Mouse (Mus musculus) neural tube, embryonic 12.5 days (tissue): ENCODE results near the gene Rbp2. TPM values are rescaled to one million over a fixed set of nuclear protein-coding genes. Genes with fewer than 3 reads are reported as not detected.

ENCODE experiments used
- ATAC-seq: fragments of 200-750 bp; cut with Nextera tagmentation; 2 replicates; pipeline ENCODE4 v1.8.0; 2017; ENCODE audit warnings: low read depth, mild to moderate bottlenecking, moderate TSS enrichment, moderate library complexity; ENCODE audit not compliant: low FRiP score
- H3K27ac ChIP-seq: fragments of 300-500 bp; sonication (generic); 2 replicates; pipeline ENCODE4 v1.5.1; 2016
- H3K27me3 ChIP-seq: fragments of 300-500 bp; sonication (generic); replicated peaks from 2 replicates; pipeline ENCODE4 v1.6.1; 2016; ENCODE audit warnings: mild to moderate bottlenecking
- H3K36me3 ChIP-seq: fragments of 300-500 bp; sonication (generic); 2 replicates; pipeline ENCODE4 v1.6.1; 2016; ENCODE audit warnings: mild to moderate bottlenecking
- H3K4me1 ChIP-seq: fragments of 300-500 bp; sonication (generic); 2 replicates; pipeline ENCODE4 v1.6.1; 2016
- H3K4me2 ChIP-seq: fragments of 300-500 bp; sonication (generic); replicated peaks from 2 replicates; pipeline ENCODE4 v1.6.1; 2016; ENCODE audit warnings: mild to moderate bottlenecking
- H3K4me3 ChIP-seq: fragments of 300-500 bp; sonication (generic); 2 replicates; pipeline ENCODE4 v1.5.1; 2016
- H3K9ac ChIP-seq: fragments of 300-500 bp; sonication (generic); 2 replicates; pipeline ENCODE4 v1.6.1; 2016; ENCODE audit warnings: mild to moderate bottlenecking
- H3K9me3 ChIP-seq: fragments of 300-500 bp; sonication (generic); 2 replicates; pipeline ENCODE4 v1.6.1; 2016; ENCODE audit warnings: mild to moderate bottlenecking
- WGBS: fragments of 180-500 bp; shearing (Covaris S2); methylation state at CpG from one replicate; pipeline ENCODE4 v1.1.7; 2016; 5-methylcytosine and 5-hydroxymethylcytosine counted together
- polyA plus RNA-seq: library from polyadenylated mRNA; unstranded; fragments of >200 nt; fragmentation: Nextera tagmentation; extraction: Ambion mirVana; gene quantifications from 2 replicates; pipeline ENCODE4 v1.2.1, GENCODE M21; 2016

The Rbp2 gene
- 2.9 and 3.8 TPM in 2 replicates for polyA plus RNA-seq

GRCm38 (mm10) chr9:98485815-98486214 lies at the start of gene Rbp2:
TSS of gene Rbp2 (plus strand) at chr9:98486115.
- no peaks in the 10 kb centered on the region for H3K36me3 ChIP-seq
- WGBS: 89% methylated on average over 3 of the region's 3 CpGs
- no peak within 1 kb of the TSS for H3K4me2 ChIP-seq
- H3K27me3 ChIP-seq: no peaks in the 10 kb centered on the region
- ATAC-seq: no peak
- 0 out of 2 replicates have a peak, but pooled peaks cover 9% of the 10 kb centered on the region for H3K4me1 ChIP-seq
- no peak within 1 kb of the TSS for H3K4me3 ChIP-seq
- H3K27ac ChIP-seq: no peak within 1 kb of the TSS
- H3K9me3 ChIP-seq: no peaks in the 10 kb centered on the region
- no peak within 1 kb of the TSS for H3K9ac ChIP-seq

GRCm38 (mm10) chr9:98437819-98438218 lies 48.1 kb upstream of the Rbp2 start:
- H3K27ac ChIP-seq: no peak overlapping the region
- ATAC-seq: no peak
- no peaks in the 10 kb centered on the region for H3K9me3 ChIP-seq
- peaks cover 26% of the 10 kb centered on the region for H3K4me1 ChIP-seq
- H3K9ac ChIP-seq: no peak overlapping the region
- no peak overlapping the region for H3K4me3 ChIP-seq
- 91% methylated on average over 4 of the region's 4 CpGs for WGBS
- H3K27me3 ChIP-seq: no peaks in the 10 kb centered on the region
- peaks cover 13% of the 10 kb centered on the region for H3K36me3 ChIP-seq
- H3K4me2 ChIP-seq: no peak overlapping the region

DNA sequence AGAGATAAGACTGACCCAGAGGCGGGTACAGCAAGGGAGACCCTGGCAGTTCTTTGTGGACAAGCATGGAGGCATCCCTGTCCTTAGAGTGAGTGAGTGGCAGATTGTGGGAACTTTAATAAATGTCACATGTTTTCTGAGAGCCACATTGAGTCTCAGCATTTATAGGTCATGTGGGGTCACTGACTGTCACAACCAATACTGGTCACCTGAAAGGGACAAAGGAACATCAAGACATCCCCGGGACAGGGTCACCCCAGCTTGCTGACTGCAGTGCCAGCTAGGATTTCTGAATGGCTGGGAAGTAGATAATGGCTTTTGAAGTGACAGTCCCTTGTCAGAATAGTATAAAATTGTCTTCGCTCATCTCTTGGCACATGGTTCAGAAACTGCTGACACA lies 46.8 kb upstream of the Rbp2 start:
- no peak for ATAC-seq
- Histone ChIP-seq H3K36me3 (peaks cover 21% of the 10 kb centered on the region), H3K27ac (no peak overlapping the region), H3K4me3 (no peak overlapping the region), H3K4me2 (no peak overlapping the region), H3K9me3 (no peaks in the 10 kb centered on the region), H3K9ac (no peak overlapping the region), H3K4me1 (peaks cover 15% of the 10 kb centered on the region), H3K27me3 (no peaks in the 10 kb centered on the region)
- 74% methylated on average over 3 of the region's 3 CpGs for WGBS

- Histone ChIP-seq H3K4me2 (no peak overlapping the region), H3K36me3 (peaks cover 44% of the 10 kb centered on the region), H3K4me3 (no peak overlapping the region), H3K4me1 (peaks cover 7% of the 10 kb centered on the region; the same call in 1 of the 2 replicates), H3K27me3 (no peaks in the 10 kb centered on the region), H3K9me3 (no peaks in the 10 kb centered on the region), H3K27ac (no peak overlapping the region), H3K9ac (no peak overlapping the region)
- WGBS: 70% methylated on average over 5 of the region's 5 CpGs
- no peak for ATAC-seq
Measured at GRCm38 (mm10) chr9:98442638-98443037, 43.3 kb upstream of the Rbp2 start.

DNA sequence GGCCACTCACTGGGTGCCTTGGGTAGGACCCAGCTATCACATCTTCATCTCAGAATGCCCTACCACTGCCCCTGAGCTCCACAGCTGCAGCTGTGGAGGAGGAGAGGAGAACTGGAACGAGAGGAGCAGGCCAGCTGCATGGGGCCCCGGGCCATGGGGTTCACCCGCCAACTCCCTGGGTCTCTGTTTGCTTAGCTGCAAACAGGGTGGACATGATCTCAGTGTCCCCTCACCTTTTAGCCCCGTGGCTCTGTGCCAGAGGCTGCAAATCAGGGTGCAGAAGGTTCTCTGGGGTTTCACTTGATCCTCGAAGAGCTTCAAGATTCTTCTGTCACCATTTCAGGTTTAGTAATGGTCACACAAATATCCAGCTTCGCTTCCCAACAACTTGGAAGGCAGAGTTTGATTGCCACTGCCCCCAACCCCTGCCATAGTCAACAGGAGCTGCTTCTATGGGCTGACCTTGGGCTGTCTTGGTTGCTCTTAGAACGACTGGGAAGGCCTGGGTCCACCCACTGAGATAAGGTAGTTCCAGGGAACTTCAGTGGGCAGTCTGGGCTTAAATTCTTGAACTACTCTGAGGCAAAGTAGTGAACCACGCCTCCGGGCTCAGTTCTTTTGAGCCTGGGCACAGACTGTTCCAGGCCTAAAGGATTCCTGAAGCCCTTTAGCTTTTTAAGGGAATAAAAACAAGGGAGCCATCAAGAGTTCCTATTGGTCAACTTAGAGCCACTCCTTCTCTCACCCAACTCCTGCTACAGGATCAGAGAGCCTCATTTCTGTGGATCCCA lies 40.4 kb upstream of the Rbp2 start:
- H3K4me3 ChIP-seq: no peak overlapping the region
- peaks cover 42% of the 10 kb centered on the region for H3K36me3 ChIP-seq
- no peak for ATAC-seq
- 88% methylated on average over 9 of the region's 9 CpGs for WGBS
- H3K4me2 ChIP-seq: no peak overlapping the region
- no peaks in the 10 kb centered on the region for H3K9me3 ChIP-seq
- no peak overlapping the region for H3K27ac ChIP-seq
- H3K9ac ChIP-seq: no peak overlapping the region
- H3K4me1 ChIP-seq: no peaks in the 10 kb centered on the region
- no peaks in the 10 kb centered on the region for H3K27me3 ChIP-seq

DNA sequence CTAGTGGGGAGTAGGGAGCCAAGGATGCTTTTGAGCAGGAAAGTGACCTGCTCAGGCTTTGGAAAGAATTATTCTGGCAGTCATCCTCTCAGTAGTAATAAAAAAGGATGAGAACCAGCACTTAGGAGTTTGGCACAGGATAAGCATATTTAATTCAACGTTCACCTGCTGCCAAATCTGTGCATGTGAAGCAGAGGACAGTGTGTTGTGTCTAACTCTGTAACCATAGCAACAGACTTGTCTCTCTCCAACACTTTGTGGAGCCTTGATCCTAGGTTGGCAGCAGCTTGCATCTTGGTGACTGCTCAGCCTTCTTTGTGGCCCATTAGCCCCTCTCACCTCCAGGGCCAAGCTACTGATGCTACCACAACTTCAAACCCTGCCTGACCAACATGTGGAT lies 34.9 kb upstream of the Rbp2 start:
- H3K4me2 ChIP-seq: no peak overlapping the region
- no peak overlapping the region for H3K27ac ChIP-seq
- H3K4me3 ChIP-seq: no peak overlapping the region
- no peaks in the 10 kb centered on the region for H3K27me3 ChIP-seq
- H3K4me1 ChIP-seq: no peaks in the 10 kb centered on the region
- 76% methylated on average over 1 of the region's 1 CpGs for WGBS
- no peak for ATAC-seq
- no peak overlapping the region for H3K9ac ChIP-seq
- peaks cover 14% of the 10 kb centered on the region for H3K36me3 ChIP-seq
- H3K9me3 ChIP-seq: no peaks in the 10 kb centered on the region

GRCm38 (mm10) chr9:98466709-98467108 lies 19.2 kb upstream of the Rbp2 start:
- 74% methylated on average over 2 of the region's 2 CpGs for WGBS
- Histone ChIP-seq H3K9ac (no peak overlapping the region), H3K27me3 (no peaks in the 10 kb centered on the region), H3K9me3 (no peaks in the 10 kb centered on the region), H3K4me2 (no peak overlapping the region), H3K27ac (no peak overlapping the region), H3K4me1 (no peaks in the 10 kb centered on the region), H3K36me3 (no peaks in the 10 kb centered on the region), H3K4me3 (no peak overlapping the region)
- no peak for ATAC-seq

DNA sequence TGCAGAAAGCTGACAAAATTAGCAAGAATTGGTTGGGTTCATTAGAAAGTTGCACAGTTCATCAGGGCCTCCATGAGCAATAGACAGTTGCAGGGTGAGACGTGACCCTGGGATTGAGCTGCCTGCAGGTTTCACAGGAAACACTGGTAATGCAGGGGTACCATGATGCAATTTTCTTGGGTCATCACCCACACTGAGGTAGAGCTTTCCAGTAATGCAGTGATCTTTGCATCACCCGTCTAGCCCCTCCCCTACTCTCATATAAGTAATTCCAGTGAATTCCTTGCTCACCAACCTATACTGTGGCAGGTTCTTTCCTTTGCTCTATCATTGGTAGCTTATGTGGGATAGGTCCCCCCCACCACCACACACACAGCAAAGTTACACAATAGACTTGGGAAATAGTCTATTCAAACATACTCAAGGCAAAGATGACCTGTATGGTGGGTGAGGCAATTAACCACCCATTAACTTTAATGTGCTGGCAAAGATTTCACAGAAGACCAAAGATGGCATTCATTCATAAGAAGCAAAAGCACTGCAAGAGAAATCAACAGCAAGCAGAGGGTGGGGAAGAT lies 5.7 kb upstream of the Rbp2 start:
- 88% methylated on average over 2 of the region's 2 CpGs for WGBS
- Histone ChIP-seq H3K36me3 (no peaks in the 10 kb centered on the region), H3K4me2 (no peak overlapping the region), H3K4me3 (no peak overlapping the region), H3K4me1 (no peaks in the 10 kb centered on the region), H3K27me3 (no peaks in the 10 kb centered on the region), H3K27ac (no peak overlapping the region), H3K9me3 (no peaks in the 10 kb centered on the region), H3K9ac (no peak overlapping the region)
- no peak for ATAC-seq

DNA sequence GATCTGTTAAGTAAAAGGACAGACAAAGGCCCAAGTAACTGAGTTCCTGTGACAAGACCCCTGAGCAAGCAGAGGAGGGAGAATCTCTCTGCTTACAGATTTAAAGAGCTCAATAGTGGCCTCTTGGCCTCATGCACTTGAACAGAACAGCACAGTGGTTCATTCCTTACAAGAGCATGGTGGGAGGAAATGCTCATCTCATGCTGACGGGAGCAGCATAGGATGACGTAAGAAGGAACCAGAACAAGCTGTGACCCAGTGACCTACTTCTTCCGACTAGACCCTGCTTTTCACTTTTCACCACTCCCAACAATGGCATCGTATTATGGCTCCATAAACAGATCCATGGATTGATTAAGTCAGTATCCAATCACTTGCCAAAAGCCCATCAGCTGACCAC lies 3.7 kb upstream of the Rbp2 start:
- no peak overlapping the region for H3K4me2 ChIP-seq
- no peak overlapping the region for H3K9ac ChIP-seq
- H3K27ac ChIP-seq: no peak overlapping the region
- H3K4me3 ChIP-seq: no peak overlapping the region
- 76% methylated on average over 4 of the region's 4 CpGs for WGBS
- no peak for ATAC-seq
- no peaks in the 10 kb centered on the region for H3K4me1 ChIP-seq
- no peaks in the 10 kb centered on the region for H3K9me3 ChIP-seq
- no peaks in the 10 kb centered on the region for H3K27me3 ChIP-seq
- H3K36me3 ChIP-seq: no peaks in the 10 kb centered on the region

DNA sequence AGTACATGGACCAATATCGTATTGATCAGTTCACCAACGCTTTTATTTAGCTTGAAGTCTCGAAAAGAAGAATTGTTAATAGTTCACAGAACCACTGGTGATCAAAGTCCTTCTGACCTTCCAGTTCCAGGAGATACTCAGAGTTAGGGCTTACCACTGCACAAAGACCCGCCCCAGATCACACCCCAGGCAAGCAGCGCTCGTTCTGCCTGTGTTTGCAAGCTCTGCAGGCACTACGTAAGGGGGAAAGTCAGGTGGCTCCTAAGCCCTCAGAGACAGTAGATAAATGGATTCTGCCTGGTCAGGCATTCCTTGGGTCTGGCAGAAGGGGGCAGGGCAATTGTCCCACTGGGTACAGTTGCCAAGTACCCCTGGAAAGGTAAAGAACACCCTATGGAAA lies 895 bp upstream of the Rbp2 start:
- Histone ChIP-seq H3K9me3 (no peaks in the 10 kb centered on the region), H3K9ac (no peak overlapping the region), H3K36me3 (no peaks in the 10 kb centered on the region), H3K4me2 (no peak overlapping the region), H3K27ac (no peak overlapping the region), H3K4me1 (0 out of 2 replicates have a peak, but pooled peaks cover 4% of the 10 kb centered on the region), H3K27me3 (no peaks in the 10 kb centered on the region), H3K4me3 (no peak overlapping the region)
- 86% methylated on average over 7 of the region's 7 CpGs for WGBS
- no peak for ATAC-seq

DNA sequence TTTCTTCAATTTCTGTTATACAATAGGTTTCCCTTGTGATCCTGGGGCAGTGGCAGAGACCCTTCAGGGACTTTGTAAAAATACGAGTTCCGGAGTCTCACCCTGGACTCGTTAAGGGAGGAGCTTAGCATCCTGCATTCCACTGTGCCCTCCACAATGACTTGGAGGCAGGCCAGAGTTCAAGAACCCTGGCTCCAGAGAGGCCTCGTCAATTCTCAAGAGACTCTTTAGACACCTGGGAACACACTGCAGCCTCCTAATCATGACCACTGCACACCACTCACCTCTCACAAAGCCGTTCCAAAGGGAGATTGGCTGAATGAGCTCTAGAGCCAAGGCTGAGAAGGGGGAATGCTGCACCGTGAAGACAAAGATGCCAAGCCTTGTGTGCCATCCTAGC lies 1.4 kb downstream of the Rbp2 start:
- ATAC-seq: no peak
- Histone ChIP-seq H3K9me3 (no peaks in the 10 kb centered on the region), H3K36me3 (no peaks in the 10 kb centered on the region), H3K27ac (no peak overlapping the region), H3K4me1 (0 out of 2 replicates have a peak, but pooled peaks cover 9% of the 10 kb centered on the region), H3K4me2 (no peak overlapping the region), H3K27me3 (no peaks in the 10 kb centered on the region), H3K9ac (no peak overlapping the region), H3K4me3 (no peak overlapping the region)
- WGBS: 81% methylated on average over 6 of the region's 6 CpGs

GRCm38 (mm10) chr9:98489532-98489931 lies 3.6 kb downstream of the Rbp2 start:
- Histone ChIP-seq H3K9me3 (no peaks in the 10 kb centered on the region), H3K27ac (no peak overlapping the region), H3K36me3 (no peaks in the 10 kb centered on the region), H3K9ac (no peak overlapping the region), H3K4me2 (no peak overlapping the region), H3K27me3 (no peaks in the 10 kb centered on the region), H3K4me1 (0 out of 2 replicates have a peak, but pooled peaks cover 9% of the 10 kb centered on the region), H3K4me3 (no peak overlapping the region)
- WGBS: 81% methylated on average over 4 of the region's 4 CpGs
- no peak for ATAC-seq

- H3K4me1 ChIP-seq: 0 out of 2 replicates have a peak, but pooled peaks cover 9% of the 10 kb centered on the region
- no peaks in the 10 kb centered on the region for H3K9me3 ChIP-seq
- no peak overlapping the region for H3K4me2 ChIP-seq
- H3K27ac ChIP-seq: no peak overlapping the region
- no peak for ATAC-seq
- H3K27me3 ChIP-seq: no peaks in the 10 kb centered on the region
- H3K4me3 ChIP-seq: no peak overlapping the region
- H3K9ac ChIP-seq: no peak overlapping the region
- H3K36me3 ChIP-seq: no peaks in the 10 kb centered on the region
- 65% methylated on average over 4 of the region's 4 CpGs for WGBS
Measured at GRCm38 (mm10) chr9:98490128-98490527, 4.2 kb downstream of the Rbp2 start.
